Mouse (Mus musculus) hindbrain, embryonic 16.5 days (tissue): Measurements from ENCODE around the gene Csnk1e. TPM values are rescaled to one million over a fixed set of nuclear protein-coding genes. Genes with fewer than 3 reads are reported as not detected.

ENCODE experiments used
- ATAC-seq: fragments of 200-750 bp; cut with Nextera tagmentation; 2 replicates; pipeline ENCODE4 v1.8.0; 2017; ENCODE audit warnings: moderate TSS enrichment, moderate library complexity
- H3K27ac ChIP-seq: fragments of 300-500 bp; sonication (generic); 2 replicates; pipeline ENCODE4 v1.5.1; 2014; ENCODE audit warnings: low read depth, mild to moderate bottlenecking, control low read depth, low read length, moderate library complexity
- H3K27me3 ChIP-seq: fragments of 300-500 bp; sonication (generic); replicated peaks from 2 replicates; pipeline ENCODE4 v1.6.1; 2014; ENCODE audit warnings: low read length; ENCODE audit not compliant: control insufficient read depth, insufficient read depth
- H3K36me3 ChIP-seq: fragments of 300-500 bp; sonication (generic); 2 replicates; pipeline ENCODE4 v1.6.1; 2014; ENCODE audit warnings: mild to moderate bottlenecking, low read length, moderate library complexity, mixed read lengths; ENCODE audit not compliant: control insufficient read depth, insufficient read depth
- H3K4me1 ChIP-seq: fragments of 300-500 bp; sonication (generic); 2 replicates; pipeline ENCODE4 v1.6.1; 2014; ENCODE audit warnings: low read depth, low read length; ENCODE audit not compliant: control insufficient read depth, insufficient read depth
- H3K4me2 ChIP-seq: fragments of 300-500 bp; sonication (generic); 2 replicates; pipeline ENCODE4 v1.6.1; 2014; ENCODE audit warnings: mild to moderate bottlenecking, low read length, control low read depth, moderate library complexity
- H3K4me3 ChIP-seq: fragments of 300-500 bp; sonication (generic); 2 replicates; pipeline ENCODE4 v1.5.1; 2014; ENCODE audit warnings: mild to moderate bottlenecking, low read length, control low read depth, moderate library complexity
- H3K9ac ChIP-seq: fragments of 300-500 bp; sonication (generic); 2 replicates; pipeline ENCODE4 v1.6.1; 2014; ENCODE audit warnings: low read depth, mild to moderate bottlenecking, control low read depth, low read length, moderate library complexity
- H3K9me3 ChIP-seq: fragments of 300-500 bp; sonication (generic); 2 replicates; pipeline ENCODE4 v1.6.1; 2014; ENCODE audit warnings: mild to moderate bottlenecking, low read length, moderate library complexity; ENCODE audit not compliant: control insufficient read depth
- WGBS: fragments of 180-500 bp; shearing (Covaris S2); extraction: QIAGEN DNeasy Blood & Tissue Kit; methylation state at CpG from one replicate; pipeline ENCODE4 v1.1.7; 2014; 5-methylcytosine and 5-hydroxymethylcytosine counted together
- polyA plus RNA-seq: library from polyadenylated mRNA; unstranded; fragments of >200 nt; fragmentation: Nextera tagmentation; extraction: Ambion mirVana; gene quantifications from 2 replicates; pipeline ENCODE4 v1.2.1, GENCODE M21; 2015

Csnk1e gene
- polyA plus RNA-seq, 1 experiment from 2014 or later, result 132 TPM

GRCm38 (mm10) chr15:79380468-79381444, 74.6 kb downstream of the Csnk1e start:
- 0 out of 2 replicates have a peak overlapping the region, but pooled peaks have one; percentile 10 for H3K27ac ChIP-seq
- H3K9me3 ChIP-seq, result no peaks in the 10 kb centered on the region
- H3K9ac ChIP-seq, result no peak overlapping the region
- 47% methylated on average over 21 of the region's 23 CpGs for WGBS
- H3K4me2 ChIP-seq, result no peak overlapping the region; the same call in 1 of the 2 replicates
- peaks cover 16% of the 10 kb centered on the region for H3K36me3 ChIP-seq
- no peak overlapping the region for H3K4me3 ChIP-seq
- no peak for ATAC-seq
- H3K27me3 ChIP-seq, result no peaks in the 10 kb centered on the region
- H3K4me1 ChIP-seq, result peaks cover 10% of the 10 kb centered on the region; the same call in 1 of the 2 replicates

- H3K4me2 ChIP-seq, result no peak overlapping the region
- no peak for ATAC-seq
- no peak overlapping the region for H3K27ac ChIP-seq
- no peaks in the 10 kb centered on the region for H3K9me3 ChIP-seq
- WGBS, result 90% methylated on average over 7 of the region's 7 CpGs
- no peak overlapping the region for H3K4me3 ChIP-seq
- H3K9ac ChIP-seq, result no peak overlapping the region
- H3K27me3 ChIP-seq, result no peaks in the 10 kb centered on the region
- peaks cover 10% of the 10 kb centered on the region; the same call in 1 of the 2 replicates for H3K4me1 ChIP-seq
- peaks cover 16% of the 10 kb centered on the region for H3K36me3 ChIP-seq
Measured at GRCm38 (mm10) chr15:79379658-79380057, 75.7 kb downstream of the Csnk1e start.

- H3K9me3 ChIP-seq, result no peaks in the 10 kb centered on the region
- WGBS, result 97% methylated on average over 10 of the region's 10 CpGs
- no peak overlapping the region for H3K4me3 ChIP-seq
- peaks cover 10% of the 10 kb centered on the region; the same call in 1 of the 2 replicates for H3K4me1 ChIP-seq
- no peak overlapping the region for H3K27ac ChIP-seq
- H3K27me3 ChIP-seq, result no peaks in the 10 kb centered on the region
- no peak overlapping the region for H3K4me2 ChIP-seq
- ATAC-seq, result no peak
- peaks cover 16% of the 10 kb centered on the region for H3K36me3 ChIP-seq
- H3K9ac ChIP-seq, result no peak overlapping the region
Measured at GRCm38 (mm10) chr15:79378608-79379007, 76.8 kb downstream of the Csnk1e start.

- Histone ChIP-seq H3K36me3 (peaks cover 16% of the 10 kb centered on the region), H3K27ac (no peak overlapping the region), H3K4me1 (peaks cover 10% of the 10 kb centered on the region; the same call in 1 of the 2 replicates), H3K9ac (no peak overlapping the region), H3K27me3 (no peaks in the 10 kb centered on the region), H3K9me3 (no peaks in the 10 kb centered on the region), H3K4me3 (no peak overlapping the region), H3K4me2 (no peak overlapping the region)
- WGBS, result 76% methylated on average over 6 of the region's 6 CpGs
- peak; percentile 64; the same call in 1 of the 2 replicates for ATAC-seq
Measured at GRCm38 (mm10) chr15:79377681-79378080, 77.7 kb downstream of the Csnk1e start.

- H3K4me1 ChIP-seq, result no peaks in the 10 kb centered on the region
- no peak overlapping the region for H3K4me2 ChIP-seq
- ATAC-seq, result no peak
- H3K4me3 ChIP-seq, result no peak overlapping the region
- H3K9me3 ChIP-seq, result no peaks in the 10 kb centered on the region
- H3K36me3 ChIP-seq, result peaks cover 16% of the 10 kb centered on the region
- no peak overlapping the region for H3K9ac ChIP-seq
- H3K27ac ChIP-seq, result no peak overlapping the region
- 54% methylated on average over 3 of the region's 3 CpGs for WGBS
- H3K27me3 ChIP-seq, result no peaks in the 10 kb centered on the region
Measured at GRCm38 (mm10) chr15:79374760-79375159, 80.6 kb downstream of the Csnk1e start.

GRCm38 (mm10) chr15:79370281-79370843, 85.0 kb downstream of the Csnk1e start:
- H3K4me3 ChIP-seq, result no peak overlapping the region
- no peaks in the 10 kb centered on the region for H3K9me3 ChIP-seq
- 75% methylated on average over 7 of the region's 7 CpGs for WGBS
- no peak overlapping the region for H3K9ac ChIP-seq
- peaks cover 11% of the 10 kb centered on the region for H3K36me3 ChIP-seq
- no peaks in the 10 kb centered on the region for H3K4me1 ChIP-seq
- H3K27ac ChIP-seq, result no peak overlapping the region
- no peaks in the 10 kb centered on the region for H3K27me3 ChIP-seq
- no peak for ATAC-seq
- no peak overlapping the region for H3K4me2 ChIP-seq

GRCm38 (mm10) chr15:79369452-79370280, 85.7 kb downstream of the Csnk1e start:
- Histone ChIP-seq H3K9ac (no peak overlapping the region), H3K4me3 (no peak overlapping the region), H3K36me3 (peaks cover 16% of the 10 kb centered on the region), H3K4me1 (no peaks in the 10 kb centered on the region), H3K9me3 (no peaks in the 10 kb centered on the region), H3K27me3 (no peaks in the 10 kb centered on the region), H3K27ac (no peak overlapping the region), H3K4me2 (no peak overlapping the region)
- ATAC-seq, result no peak
- 68% methylated on average over 15 of the region's 15 CpGs for WGBS

- H3K4me2 ChIP-seq, result no peak overlapping the region
- no peak overlapping the region for H3K27ac ChIP-seq
- H3K9me3 ChIP-seq, result no peaks in the 10 kb centered on the region
- no peak overlapping the region for H3K4me3 ChIP-seq
- 90% methylated on average over 8 of the region's 8 CpGs for WGBS
- peaks cover 21% of the 10 kb centered on the region for H3K36me3 ChIP-seq
- no peaks in the 10 kb centered on the region for H3K27me3 ChIP-seq
- ATAC-seq, result no peak
- no peaks in the 10 kb centered on the region for H3K4me1 ChIP-seq
- H3K9ac ChIP-seq, result no peak overlapping the region
Measured at GRCm38 (mm10) chr15:79368861-79369440, 86.4 kb downstream of the Csnk1e start.
